Mouse (Mus musculus): ENCODE results near the gene Cdt1.

GRCm38 (mm10) chr8:122550995-122551264, 16.9 kb upstream of the Cdt1 start:
- TF ChIP-seq CTCF (IDR thresholded peaks at IDR 0.05; ENCODE audit: low read depth) (no peak), EP300 (IDR thresholded peaks at IDR 0.05; ENCODE audit: low read depth) (no peak)

Data from liver, postnatal 0 days (tissue).